Mouse (Mus musculus) liver, postnatal 0 days (tissue): ENCODE measurements around the gene Gm26965. TPM values are rescaled to one million over a fixed set of nuclear protein-coding genes. Genes with fewer than 3 reads are reported as not detected.
"Not testable (repeated sequence)": the region's sequence is repeated elsewhere in the genome, so short reads cannot be mapped to it uniquely, and the experiment has no call there.

Experiments used
- ATAC-seq: fragments of 200-750 bp; cut with Nextera tagmentation; 2 replicates; pipeline ENCODE4 v1.8.0; 2017; ENCODE audit warnings: mild to moderate bottlenecking, moderate library complexity
- DNase-seq: peaks from one replicate; pipeline ENCODE4 v3.0.0-alpha.2; 2016
- H3K27ac ChIP-seq: fragments of 300-500 bp; sonication (generic); 2 replicates; pipeline ENCODE4 v1.5.1; 2014; ENCODE audit warnings: antibody characterized with exemption, moderate library complexity, mild to moderate bottlenecking, low read depth
- H3K27me3 ChIP-seq: fragments of 300-500 bp; sonication (generic); 2 replicates; pipeline ENCODE4 v1.6.1; 2014; ENCODE audit warnings: low read length, control low read depth, mixed read lengths; ENCODE audit not compliant: insufficient read depth
- H3K36me3 ChIP-seq: fragments of 300-500 bp; sonication (generic); replicated peaks from 2 replicates; pipeline ENCODE4 v1.6.1; 2014; ENCODE audit warnings: mild to moderate bottlenecking, control low read depth, low read length, moderate library complexity, mixed read lengths; ENCODE audit not compliant: insufficient read depth
- H3K4me1 ChIP-seq: fragments of 300-500 bp; sonication (generic); 2 replicates; pipeline ENCODE4 v1.6.1; 2014; ENCODE audit warnings: antibody characterized with exemption, mild to moderate bottlenecking, control low read depth; ENCODE audit not compliant: insufficient read depth
- H3K4me2 ChIP-seq: fragments of 300-500 bp; sonication (generic); 2 replicates; pipeline ENCODE4 v1.6.1; 2014; ENCODE audit warnings: low read depth, mild to moderate bottlenecking, low read length, moderate library complexity, mixed read lengths
- H3K4me3 ChIP-seq: fragments of 300-500 bp; sonication (generic); 2 replicates; pipeline ENCODE4 v1.5.1; 2014; ENCODE audit warnings: low read depth, low read length
- H3K9ac ChIP-seq: fragments of 300-500 bp; sonication (generic); replicated peaks from 2 replicates; pipeline ENCODE4 v1.6.1; 2014; ENCODE audit warnings: mild to moderate bottlenecking, moderate library complexity
- H3K9me3 ChIP-seq: fragments of 300-500 bp; sonication (generic); 2 replicates; pipeline ENCODE4 v1.6.1; 2016; ENCODE audit warnings: mild to moderate bottlenecking, control low read depth, low read length, mixed read lengths
- CTCF ChIP-seq: sonication (generic); IDR thresholded peaks from 2 replicates; pipeline ENCODE4 v1.5.1; 2016; ENCODE audit warnings: antibody characterized with exemption, low read depth
- EP300 ChIP-seq: IDR thresholded peaks from 2 replicates; pipeline ENCODE4 v1.6.1; 2016; ENCODE audit warnings: antibody characterized with exemption, low read depth, mild to moderate bottlenecking
- WGBS: fragments of 180-500 bp; shearing (Covaris S2); extraction: QIAGEN DNeasy Blood & Tissue Kit; methylation state at CpG from one replicate; pipeline ENCODE4 v1.1.7; 2014; ENCODE audit not compliant: insufficient replicate concordance; 5-methylcytosine and 5-hydroxymethylcytosine counted together
- polyA plus RNA-seq: library from polyadenylated mRNA; unstranded; fragments of >200 nt; fragmentation: Nextera tagmentation; extraction: Ambion mirVana; gene quantifications from 2 replicates; pipeline ENCODE4 v1.2.1, GENCODE M21; 2015

Gene Gm26965
- polyA plus RNA-seq, 1 experiment from 2014 or later: not detected

GRCm38 (mm10) chr13:67483625-67484423 lies 42.1 kb downstream of the Gm26965 start, which contains the start of gene Zfp874b:
Gene Zfp874b (minus strand): TSS chr13:67484258.
- ATAC-seq: peak; percentile 93
- TF ChIP-seq CTCF: no peak
- peak; percentile 56; the same call in 1 of the 2 replicates for TF ChIP-seq EP300
- Histone ChIP-seq H3K4me1 (peaks cover 8% of the 10 kb centered on the region; the same call in 1 of the 2 replicates), H3K36me3 (no peaks in the 10 kb centered on the region; the same call in 1 of the 2 replicates), H3K9me3 (no peaks in the 10 kb centered on the region), H3K4me3 (peak within 1 kb of the TSS; percentile 60), H3K27me3 (no peaks in the 10 kb centered on the region), H3K4me2 (peak within 1 kb of the TSS; percentile 75), H3K27ac (peak within 1 kb of the TSS; percentile 92), H3K9ac (peak within 1 kb of the TSS; percentile 69)
- 2% methylated on average over 20 of the region's 20 CpGs for whole genome bisulfite sequencing
- peak; percentile 90 for DNase-seq

- ATAC-seq (no peak), DNase-seq (no peak)
- no peak overlapping the region for H3K9ac ChIP-seq
- H3K4me1 ChIP-seq: peaks cover 8% of the 10 kb centered on the region; the same call in 1 of the 2 replicates
- no peak overlapping the region for H3K27ac ChIP-seq
- WGBS: 66% methylated on average over 4 of the region's 4 CpGs
- peaks cover 6% of the 10 kb centered on the region for H3K36me3 ChIP-seq
- no peaks in the 10 kb centered on the region for H3K9me3 ChIP-seq
- no peak overlapping the region for H3K4me2 ChIP-seq
- no peak for TF ChIP-seq EP300
- TF ChIP-seq CTCF: peak; percentile 31
- no peaks in the 10 kb centered on the region for H3K27me3 ChIP-seq
- no peak overlapping the region for H3K4me3 ChIP-seq
Measured at GRCm38 (mm10) chr13:67481528-67481927, 44.4 kb downstream of the Gm26965 start.

GRCm38 (mm10) chr13:67469274-67469673 lies 56.7 kb downstream of the Gm26965 start:
- 78% methylated on average over 3 of the region's 3 CpGs for WGBS
- Histone ChIP-seq H3K27me3 (no peaks in the 10 kb centered on the region), H3K36me3 (peaks cover 11% of the 10 kb centered on the region), H3K4me1 (peaks cover 2% of the 10 kb centered on the region; the same call in 1 of the 2 replicates), H3K9me3 (no peaks in the 10 kb centered on the region), H3K4me3 (no peak overlapping the region), H3K9ac (no peak overlapping the region), H3K27ac (no peak overlapping the region), H3K4me2 (no peak overlapping the region)
- ATAC-seq (no peak), DNase-seq (no peak)
- TF ChIP-seq EP300 (no peak), CTCF (no peak)

- not testable (repeated sequence) for ATAC-seq, H3K4me3 ChIP-seq, H3K36me3 ChIP-seq, H3K4me1 ChIP-seq, DNase-seq, H3K9ac ChIP-seq, H3K4me2 ChIP-seq, H3K9me3 ChIP-seq, H3K27ac ChIP-seq, H3K27me3 ChIP-seq
- WGBS: 37% methylated on average over 2 of the region's 5 CpGs
Measured at GRCm38 (mm10) chr13:67463506-67464185, 62.3 kb downstream of the Gm26965 start.

GRCm38 (mm10) chr13:67452021-67452309 lies 74.0 kb downstream of the Gm26965 start:
- ATAC-seq: peak; percentile 16
- H3K27me3 ChIP-seq: no peaks in the 10 kb centered on the region
- H3K4me2 ChIP-seq: peak overlapping the region; percentile 79
- peak overlapping the region; percentile 67; the same call in 1 of the 2 replicates for H3K9ac ChIP-seq
- H3K4me1 ChIP-seq: peaks cover 11% of the 10 kb centered on the region
- no peak for DNase-seq
- no peaks in the 10 kb centered on the region for H3K9me3 ChIP-seq
- peak overlapping the region; percentile 64 for H3K4me3 ChIP-seq
- H3K27ac ChIP-seq: peak overlapping the region; percentile 79
- WGBS: 10% methylated on average over 3 of the region's 3 CpGs
- TF ChIP-seq EP300 (no peak), CTCF (no peak)
- 0 out of 2 replicates have a peak, but pooled peaks cover 6% of the 10 kb centered on the region for H3K36me3 ChIP-seq

- H3K27me3 ChIP-seq: no peaks in the 10 kb centered on the region
- peak within 1 kb of the TSS; percentile 79 for H3K4me2 ChIP-seq
- DNase-seq (peak; percentile 89), ATAC-seq (peak; percentile 97)
- 0 out of 2 replicates have a peak, but pooled peaks cover 11% of the 10 kb centered on the region for H3K36me3 ChIP-seq
- H3K9me3 ChIP-seq: no peaks in the 10 kb centered on the region
- H3K27ac ChIP-seq: peak within 1 kb of the TSS; percentile 79
- H3K4me1 ChIP-seq: peaks cover 11% of the 10 kb centered on the region
- 1% methylated on average over 20 of the region's 20 CpGs for whole genome bisulfite sequencing
- peak within 1 kb of the TSS; percentile 64 for H3K4me3 ChIP-seq
- peak within 1 kb of the TSS; percentile 67 for H3K9ac ChIP-seq
- TF ChIP-seq CTCF (peak; percentile 8; the same call in 1 of the 2 replicates), EP300 (no peak)
Measured at GRCm38 (mm10) chr13:67451172-67452020, 74.6 kb downstream of the Gm26965 start, which contains the start of gene Zfp874a. Gene Zfp874a (minus strand): TSS chr13:67451624.

Other genes starting within 250 kb of the Gm26965 start
- gene Zfp458, start 247.7 kb downstream of the Gm26965 start, polyA plus RNA-seq: 0.30 and 0.40 TPM in 2 replicates
- 0.19 and 0.39 TPM in 2 replicates for gene Zfp457, start 219.7 kb downstream of the Gm26965 start, polyA plus RNA-seq
- 0.63 and 0.65 TPM in 2 replicates for gene Zfp595, start 193.6 kb downstream of the Gm26965 start, polyA plus RNA-seq
- 0.25 TPM in 1 of 2 replicates, not detected in the other for gene Gm28044, start 165.6 kb downstream of the Gm26965 start, polyA plus RNA-seq
- 0.45 and 0.52 TPM in 2 replicates for gene Zfp953, start 165.5 kb downstream of the Gm26965 start, polyA plus RNA-seq
- gene Gm28041, start 150.4 kb downstream of the Gm26965 start, polyA plus RNA-seq: 0.42 TPM in 1 of 2 replicates, not detected in the other
- 0.41 and 0.58 TPM in 2 replicates for gene Zfp456, start 150.3 kb downstream of the Gm26965 start, polyA plus RNA-seq
- 1.4 and 2.1 TPM in 2 replicates for gene Zfp429, start 126.3 kb downstream of the Gm26965 start, polyA plus RNA-seq
- gene Zfp459, start 104.7 kb downstream of the Gm26965 start, polyA plus RNA-seq: not detected in 2 replicates
- gene Zfp874a, start 74.5 kb downstream of the Gm26965 start, polyA plus RNA-seq: 4.5 and 5.0 TPM in 2 replicates
- gene Zfp874b, start 41.9 kb downstream of the Gm26965 start, polyA plus RNA-seq: 2.0 and 2.1 TPM in 2 replicates
- gene Zfp58, start 25.6 kb downstream of the Gm26965 start, polyA plus RNA-seq: 2.1 and 2.5 TPM in 2 replicates
- gene Zfp87, start within 50 bp of the Gm26965 start, polyA plus RNA-seq: 11.3 and 11.5 TPM in 2 replicates
- 1.6 and 1.9 TPM in 2 replicates for gene Zfp748, start 27.7 kb upstream of the Gm26965 start, polyA plus RNA-seq
- 0.84 and 1.2 TPM in 2 replicates for gene Zfp729b, start 83.6 kb upstream of the Gm26965 start, polyA plus RNA-seq
- 0.08 TPM in 1 of 2 replicates, not detected in the other for gene Gm49345, start 111.6 kb upstream of the Gm26965 start, polyA plus RNA-seq
- 0.58 and 1.1 TPM in 2 replicates for gene Zfp729a, start 111.6 kb upstream of the Gm26965 start, polyA plus RNA-seq
- gene Zfp738, start 160.9 kb upstream of the Gm26965 start, polyA plus RNA-seq: 1.8 and 1.9 TPM in 2 replicates
- 0.69 and 0.99 TPM in 2 replicates for gene Zfp65, start 203.0 kb upstream of the Gm26965 start, polyA plus RNA-seq
- 0.72 and 1.1 TPM in 2 replicates for gene Zfp85, start 229.1 kb upstream of the Gm26965 start, polyA plus RNA-seq